Mouse (Mus musculus): ENCODE data around the gene Ap3b1.

GRCm38 (mm10) chr13:94375526-94376390 lies 17.0 kb downstream of the Ap3b1 start:
- TF ChIP-seq CTCF (IDR thresholded peaks at IDR 0.05; ENCODE audit: extremely low read depth, insufficient read depth, low read length): no peak
- no peak for TF ChIP-seq POLR2A (IDR thresholded peaks at IDR 0.05; ENCODE audit: extremely low read depth, insufficient read depth, low read length)
